Mouse (Mus musculus) right cerebral cortex, adult 2 months (tissue): Measurements from ENCODE around the gene Tmem89.
A peak's percentile ranks its signal among the peaks of the same experiment; 100 is the strongest.

Experiments
- DNase-seq, 2 experiments: peaks; one replicate each; pipeline ENCODE4 v3.0.0; 2021 to 2022; ENCODE audit warnings: low spot score in 2 of 2

The Tmem89 gene

GRCm38 (mm10) chr9:108914491-108914890, at the start of gene Tmem89:
TSS of gene Tmem89 (plus strand) at chr9:108914619.
- DNase-seq, result peak; percentile 34 to 51

- DNase-seq, result no peak
Observed at GRCm38 (mm10) chr9:108912308-108912707, 2.1 kb upstream of the Tmem89 start.

- no peak for DNase-seq
Observed at GRCm38 (mm10) chr9:108913161-108913560, 1.3 kb upstream of the Tmem89 start.

GRCm38 (mm10) chr9:108913621-108914020, 798 bp upstream of the Tmem89 start:
- no peak for DNase-seq

GRCm38 (mm10) chr9:108925897-108926296, 11.5 kb downstream of the Tmem89 start:
- no peak for DNase-seq

GRCm38 (mm10) chr9:108928424-108928823, 14.0 kb downstream of the Tmem89 start:
- no peak for DNase-seq

- DNase-seq, result no peak
Observed at GRCm38 (mm10) chr9:108935991-108936390, 21.6 kb downstream of the Tmem89 start.

GRCm38 (mm10) chr9:108936418-108937364, 22.3 kb downstream of the Tmem89 start, which contains the start of gene Uqcrc1:
TSS of gene Uqcrc1 (plus strand) at chr9:108936633.
- peak; percentile 94 to 96 for DNase-seq

- peak in 1 of 2 experiments; percentile 26 for DNase-seq
Observed at GRCm38 (mm10) chr9:108945111-108945510, 30.7 kb downstream of the Tmem89 start.

GRCm38 (mm10) chr9:108945608-108946007, 31.2 kb downstream of the Tmem89 start:
- DNase-seq, result no peak

- no peak for DNase-seq
Observed at GRCm38 (mm10) chr9:108949231-108949966, 35.0 kb downstream of the Tmem89 start.

GRCm38 (mm10) chr9:108949967-108950728, 35.7 kb downstream of the Tmem89 start:
- no peak for DNase-seq

GRCm38 (mm10) chr9:108953081-108953636, 38.7 kb downstream of the Tmem89 start, which contains the start of gene Col7a1:
TSS of gene Col7a1 (plus strand) at chr9:108953586.
- DNase-seq, result no peak

- DNase-seq, result no peak
Observed at GRCm38 (mm10) chr9:108955241-108955640, 40.8 kb downstream of the Tmem89 start.

- no peak for DNase-seq
Observed at GRCm38 (mm10) chr9:108955846-108956245, 41.4 kb downstream of the Tmem89 start.

GRCm38 (mm10) chr9:108963577-108963976, 49.2 kb downstream of the Tmem89 start:
- no peak for DNase-seq

- no peak for DNase-seq
Observed at GRCm38 (mm10) chr9:108964338-108964737, 49.9 kb downstream of the Tmem89 start.
